Mouse (Mus musculus): ENCODE data around the gene Gm14399. TPM values are rescaled to one million over a fixed set of nuclear protein-coding genes. Genes with fewer than 3 reads are reported as not detected.
"Not testable (repeated sequence)": the region's sequence is repeated elsewhere in the genome, so short reads cannot be mapped to it uniquely, and the experiment has no call there.

The Gm14399 gene
- polyA plus RNA-seq, 1 experiment from 2014 or later = 4.4 TPM

- ATAC-seq (ENCODE audit: insufficient read depth, low FRiP score, low read depth); H3K4me1 ChIP-seq; H3K9ac ChIP-seq; H3K9me3 ChIP-seq; H3K27me3 ChIP-seq (replicated peaks); H3K36me3 ChIP-seq; H3K27ac ChIP-seq: not testable (repeated sequence)
- Histone ChIP-seq H3K4me2 (peak overlapping the region; percentile 37), H3K4me3 (replicated peaks) (peak overlapping the region; percentile 52)
- WGBS = 4% methylated on average over 25 of the region's 25 CpGs
Observed at GRCm38 (mm10) chr2:175141118-175141992, 457 bp downstream of the Gm14399 start.

DNA sequence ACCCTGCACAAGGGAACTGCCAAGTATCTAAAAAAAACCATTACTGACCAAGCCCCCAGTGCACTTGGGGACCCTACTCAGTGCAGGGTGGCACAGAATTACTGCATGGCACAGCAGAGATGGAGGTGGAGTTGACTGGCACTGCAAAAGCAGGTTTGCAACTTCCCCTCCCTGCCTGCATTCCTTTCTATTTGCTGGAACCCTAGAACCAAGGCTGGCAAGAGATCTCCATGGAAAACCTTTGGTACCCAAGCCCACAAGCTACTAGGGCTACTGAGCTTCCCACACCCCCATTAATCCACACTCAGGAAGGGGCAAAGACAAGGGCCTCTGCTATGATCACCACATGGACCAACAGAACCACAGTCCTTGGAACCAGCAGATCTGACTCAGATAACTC lies 1.2 kb downstream of the Gm14399 start:
- not testable (repeated sequence) for H3K9ac ChIP-seq; H3K9me3 ChIP-seq; H3K36me3 ChIP-seq; ATAC-seq (ENCODE audit: insufficient read depth, low FRiP score, low read depth); H3K4me3 ChIP-seq (replicated peaks); H3K27ac ChIP-seq; H3K4me2 ChIP-seq; H3K4me1 ChIP-seq; H3K27me3 ChIP-seq (replicated peaks)

Other genes with a start within 250 kb of the Gm14399 start
- gene Gm14444, start 131.8 kb downstream of the Gm14399 start, polyA plus RNA-seq (2015; fragmentation: Nextera tagmentation; extraction: Ambion mirVana) = not detected in 2 replicates
- 0.32 and 1.2 TPM in 2 replicates for gene Gm14393, start 74.2 kb downstream of the Gm14399 start, polyA plus RNA-seq (2015; fragmentation: Nextera tagmentation; extraction: Ambion mirVana)
- 0.65 and 1.1 TPM in 2 replicates for gene Gm14443, start 33.9 kb upstream of the Gm14399 start, polyA plus RNA-seq (2015; fragmentation: Nextera tagmentation; extraction: Ambion mirVana)
- 5.2 and 6.4 TPM in 2 replicates for gene Gm14391, start 64.9 kb upstream of the Gm14399 start, polyA plus RNA-seq (2015; fragmentation: Nextera tagmentation; extraction: Ambion mirVana)
- 1.1 TPM in 1 of 2 replicates, not detected in the other for gene Gm14440, start 133.1 kb upstream of the Gm14399 start, polyA plus RNA-seq (2015; fragmentation: Nextera tagmentation; extraction: Ambion mirVana)
- 16.3 and 18.5 TPM in 2 replicates for gene Gm4631, start 196.2 kb upstream of the Gm14399 start, polyA plus RNA-seq (2015; fragmentation: Nextera tagmentation; extraction: Ambion mirVana)
- gene Zfp968, start 230.4 kb upstream of the Gm14399 start, polyA plus RNA-seq (2015; fragmentation: Nextera tagmentation; extraction: Ambion mirVana) = 6.5 and 8.3 TPM in 2 replicates

Data from stomach, embryonic 15.5 days (tissue).